Mouse (Mus musculus) hindbrain, embryonic 10.5 days (tissue): ENCODE data around the gene Krtap28-10. TPM values are rescaled to one million over a fixed set of nuclear protein-coding genes. Genes with fewer than 3 reads are reported as not detected.
"Not testable (repeated sequence)": the region's sequence is repeated elsewhere in the genome, so short reads cannot be mapped to it uniquely, and the experiment has no call there.

Experiments
- DNase-seq: peaks from one replicate; pipeline ENCODE4 v3.0.0-alpha.2; 2017; ENCODE audit warnings: low spot score
- H3K27ac ChIP-seq: fragments of 300-500 bp; sonication (generic); 2 replicates; pipeline ENCODE4 v1.5.1; 2016; ENCODE audit warnings: mild to moderate bottlenecking, moderate library complexity
- H3K27me3 ChIP-seq: fragments of 300-500 bp; sonication (generic); 2 replicates; pipeline ENCODE4 v1.6.1; 2016; ENCODE audit warnings: mild to moderate bottlenecking; ENCODE audit not compliant: poor library complexity, insufficient read depth, severe bottlenecking
- H3K36me3 ChIP-seq: fragments of 300-500 bp; sonication (generic); 2 replicates; pipeline ENCODE4 v1.6.1; 2016; ENCODE audit warnings: mild to moderate bottlenecking, moderate library complexity
- H3K4me1 ChIP-seq: fragments of 300-500 bp; sonication (generic); replicated peaks from 2 replicates; pipeline ENCODE4 v1.6.1; 2016; ENCODE audit warnings: mild to moderate bottlenecking
- H3K4me3 ChIP-seq: fragments of 300-500 bp; sonication (generic); 2 replicates; pipeline ENCODE4 v1.5.1; 2016; ENCODE audit warnings: mild to moderate bottlenecking, moderate library complexity
- H3K9me3 ChIP-seq: fragments of 300-500 bp; sonication (generic); 2 replicates; pipeline ENCODE4 v1.6.1; 2016; ENCODE audit warnings: mild to moderate bottlenecking, moderate library complexity
- WGBS: fragments of 180-500 bp; shearing (Covaris S2); methylation state at CpG from one replicate; pipeline ENCODE4 v1.1.7; 2016; 5-methylcytosine and 5-hydroxymethylcytosine counted together
- polyA plus RNA-seq: library from polyadenylated mRNA; unstranded; fragments of >200 nt; fragmentation: Nextera tagmentation; extraction: Ambion mirVana; gene quantifications from 2 replicates; pipeline ENCODE4 v1.2.1, GENCODE M21; 2016

The Krtap28-10 gene
- polyA plus RNA-seq, 1 experiment from 2014 or later, result not detected

DNA sequence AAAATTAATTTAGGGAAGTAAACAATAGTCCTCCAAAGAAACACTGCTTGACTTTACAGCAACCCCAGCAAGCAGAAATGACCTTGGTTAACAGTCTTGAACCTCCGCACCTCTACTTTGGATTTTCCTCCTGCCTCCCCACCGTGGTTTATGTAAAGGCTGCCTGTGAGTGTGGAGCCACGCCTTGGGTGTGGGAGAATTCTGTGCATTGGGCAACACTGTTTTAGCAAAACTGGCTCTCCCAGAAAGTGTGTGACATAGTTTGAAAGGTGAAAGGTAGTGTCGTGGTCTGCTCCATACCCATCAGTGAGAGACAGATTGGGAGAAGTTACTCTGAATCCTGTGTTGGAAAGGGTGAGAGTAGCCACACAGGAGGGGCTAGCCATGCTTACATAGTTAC, 3.2 kb downstream of the Krtap28-10 start:
- H3K27ac ChIP-seq, result no peak overlapping the region

GRCm38 (mm10) chr1:83038109-83038672, 4.1 kb downstream of the Krtap28-10 start, which contains the start of gene Slc19a3:
Gene Slc19a3, minus strand, starts transcription at chr1:83038448.
- no peaks in the 10 kb centered on the region for H3K27me3 ChIP-seq
- H3K36me3 ChIP-seq, result no peaks in the 10 kb centered on the region
- peak within 1 kb of the TSS; percentile 62 for H3K27ac ChIP-seq
- H3K9me3 ChIP-seq, result no peaks in the 10 kb centered on the region
- H3K4me3 ChIP-seq, result peak within 1 kb of the TSS; percentile 60
- DNase-seq, result peak; percentile 54
- under 1% methylated on average over 25 of the region's 25 CpGs for WGBS
- peaks cover 11% of the 10 kb centered on the region for H3K4me1 ChIP-seq

More for the DNA sequence above, 3.2 kb downstream of the Krtap28-10 start:
- Histone ChIP-seq H3K4me3 (no peak overlapping the region), H3K4me1 (peaks cover 11% of the 10 kb centered on the region), H3K27me3 (no peaks in the 10 kb centered on the region), H3K36me3 (no peaks in the 10 kb centered on the region), H3K9me3 (no peaks in the 10 kb centered on the region)
- DNase-seq, result no peak
- WGBS, result 78% methylated on average over 4 of the region's 4 CpGs

DNA sequence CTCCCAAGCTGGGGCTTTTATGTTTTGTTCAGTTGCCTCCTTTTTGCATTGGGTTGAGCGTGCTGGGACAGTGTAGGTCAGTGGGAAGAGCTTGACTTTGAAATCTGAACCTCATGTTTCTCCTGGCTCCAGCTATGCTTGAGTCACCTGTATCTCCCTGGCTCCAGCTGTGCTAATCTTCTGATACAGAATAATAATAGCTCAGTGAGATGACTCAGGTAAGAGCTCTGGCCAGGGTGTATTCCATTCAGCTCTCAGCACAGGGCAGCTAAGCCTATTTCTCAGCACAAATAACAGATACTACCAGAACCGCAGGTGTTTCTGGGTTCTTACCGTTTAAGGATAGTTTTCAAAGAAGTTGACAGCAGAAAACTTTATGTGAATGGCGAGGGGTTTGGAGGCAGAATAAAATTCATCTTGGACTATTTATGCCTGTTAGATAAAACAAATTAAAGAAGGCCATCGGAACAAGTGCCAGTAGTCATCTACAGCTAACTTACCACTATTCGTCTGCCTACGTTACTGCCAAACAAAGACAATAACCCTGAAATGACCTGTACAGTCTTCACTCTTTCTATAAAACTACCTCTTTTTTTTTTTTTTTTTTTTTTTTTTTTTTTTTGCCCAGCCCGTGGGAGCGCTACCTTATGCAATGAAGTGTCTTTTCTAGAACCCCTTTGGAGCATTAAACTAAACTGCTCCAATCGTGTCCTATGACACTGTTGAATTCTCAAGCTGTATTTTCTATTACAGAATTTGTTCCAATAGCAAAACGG, 5.2 kb downstream of the Krtap28-10 start:
- Histone ChIP-seq H3K27me3 (no peaks in the 10 kb centered on the region), H3K9me3 (no peaks in the 10 kb centered on the region), H3K36me3 (no peaks in the 10 kb centered on the region), H3K4me3 (no peak overlapping the region), H3K4me1 (peaks cover 11% of the 10 kb centered on the region), H3K27ac (no peak overlapping the region)
- DNase-seq, result no peak
- WGBS, result 73% methylated on average over 11 of the region's 11 CpGs

- H3K27me3 ChIP-seq, result no peaks in the 10 kb centered on the region
- no peaks in the 10 kb centered on the region for H3K36me3 ChIP-seq
- no peak overlapping the region for H3K27ac ChIP-seq
- WGBS, result 79% methylated on average over 5 of the region's 5 CpGs
- peaks cover 11% of the 10 kb centered on the region for H3K4me1 ChIP-seq
- DNase-seq, result no peak
- no peak overlapping the region for H3K4me3 ChIP-seq
- no peaks in the 10 kb centered on the region for H3K9me3 ChIP-seq
These were observed 7.8 kb downstream of the Krtap28-10 start for GRCm38 (mm10) chr1:83034509-83034908.

DNA sequence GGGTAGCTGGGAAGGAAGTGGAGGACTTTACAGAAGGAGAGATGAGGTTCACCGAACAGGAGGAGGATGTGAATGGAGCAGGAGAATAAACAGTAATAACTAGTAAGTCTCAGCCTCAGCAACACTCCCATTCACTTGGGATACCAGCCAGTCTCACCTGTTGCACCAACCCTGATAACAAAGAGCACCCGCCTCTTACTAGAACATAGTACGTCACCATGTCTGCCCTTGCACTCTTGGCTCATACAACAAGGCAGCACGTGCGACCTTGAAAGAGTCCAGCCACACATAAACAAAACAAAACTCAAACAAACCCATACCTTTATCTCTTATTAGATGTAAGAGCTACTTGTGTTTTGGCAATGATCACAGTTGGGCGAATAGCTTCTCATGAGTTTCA, 9.8 kb downstream of the Krtap28-10 start:
- 91% methylated on average over 6 of the region's 6 CpGs for WGBS
- Histone ChIP-seq H3K9me3 (no peaks in the 10 kb centered on the region), H3K4me3 (no peak overlapping the region), H3K27me3 (no peaks in the 10 kb centered on the region), H3K36me3 (no peaks in the 10 kb centered on the region), H3K4me1 (peaks cover under 1% of the 10 kb centered on the region; the same call in 1 of the 2 replicates), H3K27ac (no peak overlapping the region)
- DNase-seq, result no peak

DNA sequence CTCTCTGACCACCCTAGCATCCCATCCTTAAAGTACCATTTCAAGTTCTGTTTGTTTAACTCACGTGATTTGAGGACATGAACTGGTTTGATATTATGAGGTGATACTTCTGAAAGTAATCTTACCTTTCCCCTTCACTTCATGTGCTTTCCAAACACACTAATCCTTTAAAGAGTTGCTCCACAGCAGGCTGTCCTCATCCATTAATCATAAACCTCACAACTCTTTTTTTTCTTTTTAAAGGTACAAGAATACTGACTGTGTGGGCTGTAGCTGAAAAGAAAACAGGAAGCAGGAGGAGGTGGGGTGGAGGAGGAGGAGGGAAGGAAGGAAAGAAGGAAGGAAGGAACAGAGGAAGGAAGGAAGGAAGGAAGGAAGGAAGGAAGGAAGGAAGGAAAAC, 10.3 kb downstream of the Krtap28-10 start:
- no peaks in the 10 kb centered on the region for H3K4me1 ChIP-seq
- 68% methylated on average over 1 of the region's 1 CpGs for WGBS
- H3K27ac ChIP-seq, result no peak overlapping the region
- no peak for DNase-seq
- H3K36me3 ChIP-seq, result no peaks in the 10 kb centered on the region
- no peaks in the 10 kb centered on the region for H3K9me3 ChIP-seq
- no peak overlapping the region for H3K4me3 ChIP-seq
- H3K27me3 ChIP-seq, result no peaks in the 10 kb centered on the region

- Histone ChIP-seq H3K9me3 (no peaks in the 10 kb centered on the region), H3K27ac (no peak overlapping the region), H3K36me3 (no peaks in the 10 kb centered on the region), H3K4me3 (no peak overlapping the region), H3K27me3 (no peaks in the 10 kb centered on the region), H3K4me1 (no peaks in the 10 kb centered on the region)
- DNase-seq, result no peak
- WGBS, result 77% methylated on average over 1 of the region's 1 CpGs
These were observed 25.7 kb downstream of the Krtap28-10 start for GRCm38 (mm10) chr1:83016556-83016955.

DNA sequence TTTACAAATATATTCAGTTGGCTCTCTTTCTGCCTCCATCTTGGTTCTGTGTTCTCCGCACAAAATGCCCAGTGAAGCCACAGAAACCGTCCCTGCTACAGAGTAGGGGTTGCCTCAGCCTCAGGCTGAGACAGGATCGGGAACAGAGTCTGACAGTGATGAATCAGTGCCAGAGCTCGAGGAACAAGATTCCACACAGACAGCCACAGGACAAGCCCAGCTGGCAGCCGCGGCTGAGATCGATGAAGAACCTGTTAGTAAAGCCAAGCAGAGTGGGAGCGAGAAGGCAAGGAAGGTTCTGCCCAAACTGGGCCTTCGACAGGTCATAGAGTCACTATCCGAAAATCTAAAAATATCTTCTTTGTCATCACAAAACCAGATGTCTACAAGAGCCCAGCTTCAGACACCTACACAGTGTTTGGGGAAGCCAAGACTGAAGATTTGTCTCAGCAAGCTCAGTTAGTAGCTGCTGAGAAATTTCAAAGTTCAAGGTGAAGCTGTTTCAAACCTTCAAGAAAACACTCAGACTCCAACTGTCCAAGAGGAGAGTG, 26.9 kb downstream of the Krtap28-10 start:
- H3K9me3 ChIP-seq, result no peaks in the 10 kb centered on the region
- H3K27ac ChIP-seq, result no peak overlapping the region
- H3K27me3 ChIP-seq, result no peaks in the 10 kb centered on the region
- no peaks in the 10 kb centered on the region for H3K36me3 ChIP-seq
- WGBS, result 85% methylated on average over 10 of the region's 10 CpGs
- DNase-seq, result no peak
- no peaks in the 10 kb centered on the region for H3K4me1 ChIP-seq
- H3K4me3 ChIP-seq, result no peak overlapping the region

DNA sequence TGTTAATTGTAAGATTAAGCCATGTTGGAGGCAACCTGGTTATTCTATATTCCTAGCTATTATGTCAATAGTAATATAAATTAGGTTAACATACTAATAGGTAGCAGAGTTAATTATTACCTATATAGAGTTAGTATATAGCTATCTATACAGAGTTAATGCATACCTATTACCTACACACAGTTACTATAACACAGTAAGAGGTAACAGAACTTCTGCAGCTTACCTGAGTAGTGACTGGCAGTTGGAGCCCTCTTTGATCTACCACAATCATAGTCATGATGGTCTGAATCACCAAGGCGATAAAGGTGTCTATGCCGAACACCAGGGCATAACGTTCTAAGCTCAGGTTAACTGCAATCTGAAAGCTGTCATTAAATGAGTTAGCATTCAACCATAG, 27.8 kb downstream of the Krtap28-10 start:
- Histone ChIP-seq H3K4me3 (no peak overlapping the region), H3K9me3 (no peaks in the 10 kb centered on the region), H3K4me1 (no peaks in the 10 kb centered on the region), H3K27me3 (no peaks in the 10 kb centered on the region), H3K27ac (no peak overlapping the region), H3K36me3 (no peaks in the 10 kb centered on the region)
- no peak for DNase-seq
- 92% methylated on average over 3 of the region's 3 CpGs for WGBS

DNA sequence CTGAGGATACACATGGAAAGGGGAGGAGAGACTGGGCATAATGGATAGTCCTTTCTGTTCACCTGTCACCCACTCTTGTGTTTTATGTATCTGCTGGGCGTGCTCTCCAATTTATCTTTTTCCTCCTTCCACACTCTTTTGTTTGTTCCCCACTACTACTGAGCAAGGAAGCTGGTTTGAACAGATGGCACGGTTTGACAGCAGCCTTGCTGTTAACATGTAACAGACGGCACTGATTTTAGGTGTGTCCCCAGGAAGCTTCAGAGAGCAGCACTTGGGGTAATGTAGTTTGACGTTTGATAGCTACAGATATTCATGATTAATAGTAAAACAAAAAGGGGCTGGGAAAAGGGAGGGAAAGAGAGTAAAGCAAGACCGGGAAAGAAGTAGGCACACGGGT, 34.8 kb downstream of the Krtap28-10 start:
- DNase-seq, result no peak
- H3K9me3 ChIP-seq, result no peaks in the 10 kb centered on the region
- no peaks in the 10 kb centered on the region for H3K36me3 ChIP-seq
- 80% methylated on average over 6 of the region's 6 CpGs for WGBS
- H3K27me3 ChIP-seq, result no peaks in the 10 kb centered on the region
- H3K4me1 ChIP-seq, result no peaks in the 10 kb centered on the region
- H3K4me3 ChIP-seq, result no peak overlapping the region
- no peak overlapping the region for H3K27ac ChIP-seq

DNA sequence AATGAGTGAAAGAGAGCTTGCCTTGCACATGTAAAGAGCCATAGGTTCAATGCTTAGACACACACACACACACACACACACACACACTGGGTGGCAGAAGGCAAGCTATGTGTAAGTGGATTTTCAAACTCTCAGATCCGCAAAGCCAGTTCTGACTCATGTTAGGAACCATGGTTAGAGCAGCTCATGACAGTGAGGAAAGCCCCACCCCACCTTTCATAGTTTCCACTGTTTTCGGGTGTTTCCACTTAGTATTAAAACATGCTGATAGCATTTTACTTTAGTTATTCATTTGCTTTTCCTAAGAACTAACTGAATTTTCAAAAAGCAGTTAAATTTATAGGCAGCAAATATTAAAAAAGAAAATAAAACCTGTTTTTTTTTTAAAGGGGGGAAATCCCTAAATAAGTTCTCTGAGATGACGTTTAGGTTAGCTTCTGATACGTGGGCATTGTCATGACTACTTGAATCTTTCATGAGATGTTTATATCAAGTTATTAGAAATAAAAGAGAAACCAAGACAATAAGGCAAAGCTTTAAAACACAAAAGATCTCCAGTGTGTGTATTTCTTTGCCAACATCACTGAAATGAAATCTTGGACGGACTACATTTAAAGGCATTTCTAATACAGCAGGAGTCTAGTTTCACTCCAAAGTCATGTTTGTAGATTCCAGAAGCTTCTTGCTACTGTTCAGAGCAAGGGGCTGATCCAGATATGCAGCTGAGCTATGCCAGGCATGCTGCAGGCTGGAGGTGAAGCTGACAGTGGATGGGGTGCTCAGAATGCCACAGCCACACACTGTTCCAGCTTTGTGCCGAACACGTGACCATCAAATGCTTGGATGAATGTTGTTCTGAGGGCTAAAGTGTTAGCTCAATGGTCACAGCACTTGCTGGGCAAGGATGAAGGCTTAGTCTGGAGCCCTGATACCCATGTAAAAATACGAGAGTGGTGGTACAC, 35.8 kb downstream of the Krtap28-10 start:
- Histone ChIP-seq H3K36me3 (no peaks in the 10 kb centered on the region), H3K27me3 (no peaks in the 10 kb centered on the region), H3K27ac (no peak overlapping the region), H3K4me3 (no peak overlapping the region), H3K4me1 (no peaks in the 10 kb centered on the region), H3K9me3 (no peaks in the 10 kb centered on the region)
- DNase-seq, result no peak
- 87% methylated on average over 8 of the region's 8 CpGs for WGBS

GRCm38 (mm10) chr1:83000306-83000705, 42.0 kb downstream of the Krtap28-10 start, which contains the start of gene Gm47959:
Gene Gm47959, plus strand, starts transcription at chr1:83000548.
- H3K27me3 ChIP-seq, H3K9me3 ChIP-seq, H3K4me1 ChIP-seq, H3K27ac ChIP-seq, DNase-seq, H3K4me3 ChIP-seq, H3K36me3 ChIP-seq: not testable (repeated sequence)
- WGBS, result 98% methylated on average over 9 of the region's 9 CpGs
